Mouse (Mus musculus) ES-Bruce4 (cell line): Measurements from ENCODE around the gene Sgms1. TPM values are rescaled to one million over a fixed set of nuclear protein-coding genes. Genes with fewer than 3 reads are reported as not detected.

Experiments
- H3K27ac ChIP-seq: 2 replicates; pipeline ENCODE4 v1.5.1; 2012; ENCODE audit warnings: low read length, inconsistent platforms; ENCODE audit not compliant: insufficient read depth
- H3K27me3 ChIP-seq: 2 replicates; pipeline ENCODE4 v1.6.1; 2012; ENCODE audit warnings: mild to moderate bottlenecking, low read length, inconsistent platforms; ENCODE audit not compliant: control insufficient read depth, poor library complexity, insufficient read depth, severe bottlenecking
- H3K36me3 ChIP-seq: 2 replicates; pipeline ENCODE4 v1.6.1; 2012; ENCODE audit warnings: inconsistent platforms, mild to moderate bottlenecking, low read length, moderate library complexity; ENCODE audit not compliant: control insufficient read depth, poor library complexity, insufficient read depth, severe bottlenecking
- H3K4me1 ChIP-seq: one replicate; pipeline ENCODE4 v1.8.1; 2011; ENCODE audit warnings: low read length; ENCODE audit not compliant: control insufficient read depth, insufficient read depth
- H3K4me3 ChIP-seq: 2 replicates; pipeline ENCODE4 v1.5.1; 2011; ENCODE audit warnings: low read depth, mild to moderate bottlenecking, low read length
- H3K9ac ChIP-seq: 2 replicates; pipeline ENCODE4 v1.6.1; 2012; ENCODE audit warnings: low read depth, mild to moderate bottlenecking, inconsistent platforms; ENCODE audit not compliant: poor library complexity, severe bottlenecking
- H3K9me3 ChIP-seq: replicated peaks from 2 replicates; pipeline ENCODE4 v1.6.1; 2012; ENCODE audit warnings: mild to moderate bottlenecking, low read length, inconsistent platforms; ENCODE audit not compliant: control insufficient read depth, poor library complexity, insufficient read depth, severe bottlenecking
- CTCF ChIP-seq: IDR thresholded peaks from one replicate; pipeline ENCODE4 v1.8.1; 2011; ENCODE audit warnings: low read depth, low read length
- EP300 ChIP-seq: IDR thresholded peaks from 2 replicates; pipeline ENCODE4 v1.6.1; 2011; ENCODE audit warnings: low read depth, low read length; ENCODE audit not compliant: insufficient read depth
- POLR2A ChIP-seq: IDR thresholded peaks from one replicate; pipeline ENCODE4 v1.8.1; 2011; ENCODE audit warnings: low read length; ENCODE audit not compliant: insufficient read depth
- polyA plus RNA-seq: library from polyadenylated mRNA; stranded (reverse); fragments of >200 nt; gene quantifications from 2 replicates; pipeline ENCODE4 v1.2.4, GENCODE M21; 2011; ENCODE audit warnings: low read depth; ENCODE audit not compliant: missing spikeins, insufficient read depth, insufficient read length

Gene Sgms1
- polyA plus RNA-seq, 1 experiment, result 69.7 TPM

DNA sequence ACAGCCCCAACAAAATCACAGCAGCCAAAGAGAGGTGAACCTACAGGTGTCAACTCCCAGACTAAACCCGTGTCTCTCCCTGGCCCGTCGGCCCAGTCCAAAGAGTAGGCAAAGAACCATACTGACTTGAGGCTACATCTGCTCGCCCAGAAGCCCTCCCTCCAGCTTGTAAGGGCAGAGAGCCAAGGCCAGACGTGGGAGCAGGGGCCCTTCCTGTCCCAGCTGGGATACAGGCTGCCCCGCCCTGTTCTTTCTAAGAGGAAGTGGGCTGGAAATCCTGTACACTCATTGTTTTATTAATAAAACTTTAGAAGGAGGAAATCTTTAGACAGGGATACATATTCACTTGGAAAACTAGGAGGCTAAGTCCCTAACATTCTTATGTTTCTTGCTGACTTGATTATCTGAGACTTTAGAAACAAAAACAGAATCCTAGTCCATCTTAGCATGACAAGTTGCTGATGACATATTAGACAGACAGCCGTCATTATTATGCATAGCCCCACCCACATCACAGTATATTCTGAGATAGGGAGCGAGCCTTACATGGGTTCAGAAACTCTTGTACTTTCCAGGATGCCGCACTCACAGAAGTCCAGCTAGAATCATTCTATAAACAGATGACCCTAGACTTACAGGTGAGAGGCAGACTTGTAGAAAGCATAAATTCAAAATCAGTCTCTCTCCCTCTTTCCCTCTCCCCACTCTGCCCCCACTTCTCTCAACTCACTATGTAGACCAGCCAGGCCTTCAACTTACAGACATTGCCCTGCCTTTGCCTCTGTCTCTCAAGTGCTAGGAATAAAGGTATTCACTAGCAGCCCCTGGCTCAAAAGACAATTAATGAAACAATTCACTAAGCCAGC is 85.3 kb downstream of the Sgms1 start:
- H3K4me1 ChIP-seq, result no peaks in the 10 kb centered on the region
- no peak overlapping the region for H3K27ac ChIP-seq
- no peaks in the 10 kb centered on the region for H3K27me3 ChIP-seq
- H3K9me3 ChIP-seq, result no peaks in the 10 kb centered on the region
- no peak overlapping the region for H3K4me3 ChIP-seq
- TF ChIP-seq EP300 (no peak), POLR2A (no peak), CTCF (no peak)
- no peaks in the 10 kb centered on the region for H3K36me3 ChIP-seq
- no peak overlapping the region for H3K9ac ChIP-seq

DNA sequence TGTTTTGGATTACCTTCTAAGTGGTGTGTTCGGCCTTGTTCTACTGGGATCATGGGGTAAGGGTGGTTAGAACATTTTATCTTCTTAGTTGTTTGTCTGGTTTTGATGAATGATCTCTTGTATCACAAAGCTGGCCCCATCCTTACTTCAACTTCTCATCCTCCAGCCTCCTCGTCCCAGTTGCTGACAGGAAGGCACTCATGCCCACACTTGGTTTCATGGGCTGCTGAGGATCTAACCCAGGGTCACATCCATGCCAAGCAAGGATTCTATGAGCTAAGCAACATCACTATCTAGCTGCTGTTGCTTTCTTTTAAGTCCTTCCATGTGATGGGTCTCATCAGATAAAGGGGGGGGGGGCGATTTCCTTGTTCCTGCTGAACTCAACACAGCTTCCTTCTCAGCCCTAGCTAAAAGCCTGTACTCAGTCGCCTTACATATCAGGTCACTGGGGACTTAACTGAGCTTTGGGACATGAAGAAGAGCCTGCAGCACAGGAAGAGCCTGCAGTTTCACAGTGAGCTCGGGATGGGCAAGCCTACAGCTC is 86.6 kb downstream of the Sgms1 start:
- no peaks in the 10 kb centered on the region for H3K4me1 ChIP-seq
- TF ChIP-seq EP300, result no peak
- TF ChIP-seq CTCF, result no peak
- no peak for TF ChIP-seq POLR2A
- H3K9me3 ChIP-seq, result no peaks in the 10 kb centered on the region
- no peak overlapping the region for H3K9ac ChIP-seq
- no peak overlapping the region for H3K4me3 ChIP-seq
- H3K27ac ChIP-seq, result no peak overlapping the region
- H3K27me3 ChIP-seq, result no peaks in the 10 kb centered on the region
- no peaks in the 10 kb centered on the region for H3K36me3 ChIP-seq

- no peaks in the 10 kb centered on the region for H3K9me3 ChIP-seq
- no peaks in the 10 kb centered on the region for H3K4me1 ChIP-seq
- H3K9ac ChIP-seq, result no peak overlapping the region
- H3K27me3 ChIP-seq, result no peaks in the 10 kb centered on the region
- H3K4me3 ChIP-seq, result no peak overlapping the region
- TF ChIP-seq EP300, result no peak
- no peak for TF ChIP-seq CTCF
- no peak for TF ChIP-seq POLR2A
- no peaks in the 10 kb centered on the region for H3K36me3 ChIP-seq
- no peak overlapping the region for H3K27ac ChIP-seq
Observed at GRCm38 (mm10) chr19:32301568-32301967, 87.9 kb downstream of the Sgms1 start.

DNA sequence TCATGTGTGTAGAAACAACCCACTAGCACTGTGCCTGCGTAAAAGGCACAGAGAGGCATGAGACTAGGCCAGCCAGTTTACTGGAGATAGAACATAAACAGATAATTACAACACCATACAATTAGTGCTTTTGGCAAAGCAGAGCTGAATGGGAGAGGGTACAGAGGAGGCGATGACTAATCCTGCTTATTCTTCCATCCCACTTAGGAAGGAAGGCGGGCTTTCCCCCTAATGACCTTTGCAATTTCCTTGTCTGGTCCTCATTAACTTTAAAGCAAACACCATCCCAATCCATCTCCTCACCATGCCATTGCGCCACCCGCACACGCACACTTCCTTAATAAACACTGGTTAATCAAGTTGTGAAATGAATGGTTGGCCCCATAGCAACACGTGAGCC is 91.3 kb downstream of the Sgms1 start:
- no peak overlapping the region for H3K27ac ChIP-seq
- H3K4me1 ChIP-seq, result no peaks in the 10 kb centered on the region
- TF ChIP-seq POLR2A (no peak), CTCF (no peak), EP300 (no peak)
- H3K36me3 ChIP-seq, result no peaks in the 10 kb centered on the region
- no peak overlapping the region for H3K4me3 ChIP-seq
- no peak overlapping the region for H3K9ac ChIP-seq
- no peaks in the 10 kb centered on the region for H3K9me3 ChIP-seq
- H3K27me3 ChIP-seq, result no peaks in the 10 kb centered on the region

- no peaks in the 10 kb centered on the region for H3K4me1 ChIP-seq
- no peaks in the 10 kb centered on the region for H3K9me3 ChIP-seq
- no peak for TF ChIP-seq POLR2A
- no peak overlapping the region for H3K9ac ChIP-seq
- no peak overlapping the region for H3K27ac ChIP-seq
- H3K27me3 ChIP-seq, result no peaks in the 10 kb centered on the region
- no peaks in the 10 kb centered on the region for H3K36me3 ChIP-seq
- no peak overlapping the region for H3K4me3 ChIP-seq
Observed at GRCm38 (mm10) chr19:32296863-32297262, 92.7 kb downstream of the Sgms1 start.

- H3K36me3 ChIP-seq, result no peaks in the 10 kb centered on the region
- no peak overlapping the region for H3K4me3 ChIP-seq
- no peak overlapping the region for H3K27ac ChIP-seq
- H3K4me1 ChIP-seq, result no peaks in the 10 kb centered on the region
- H3K9me3 ChIP-seq, result no peaks in the 10 kb centered on the region
- no peaks in the 10 kb centered on the region for H3K27me3 ChIP-seq
- TF ChIP-seq EP300, result no peak
- no peak for TF ChIP-seq POLR2A
- no peak for TF ChIP-seq CTCF
- H3K9ac ChIP-seq, result no peak overlapping the region
Observed at GRCm38 (mm10) chr19:32295581-32295980, 93.9 kb downstream of the Sgms1 start.
